Mouse (Mus musculus) kidney, embryonic 16.5 days (tissue): ENCODE measurements at regions not wholly inside any gene's neighbourhood (a gene's known extent, or its start where the extent isn't known, plus 50 kb on each side); places are given as distances from the start of the nearest gene placed in this dataset.

Experiments
- ATAC-seq: fragments of 200-750 bp; cut with Nextera tagmentation; 2 replicates; pipeline ENCODE4 v1.8.0; 2017; ENCODE audit warnings: moderate TSS enrichment; ENCODE audit not compliant: low FRiP score, low TSS enrichment
- H3K27ac ChIP-seq: fragments of 300-500 bp; sonication (generic); 2 replicates; pipeline ENCODE4 v1.5.1; 2014; ENCODE audit warnings: low read length
- H3K27me3 ChIP-seq: fragments of 300-500 bp; sonication (generic); 2 replicates; pipeline ENCODE4 v1.6.1; 2014; ENCODE audit warnings: low read length, control low read depth, mixed read lengths; ENCODE audit not compliant: insufficient read depth
- H3K36me3 ChIP-seq: fragments of 300-500 bp; sonication (generic); 2 replicates; pipeline ENCODE4 v1.6.1; 2014; ENCODE audit warnings: low read length, control low read depth, mixed read lengths; ENCODE audit not compliant: insufficient read depth
- H3K4me1 ChIP-seq: fragments of 300-500 bp; sonication (generic); 2 replicates; pipeline ENCODE4 v1.6.1; 2014; ENCODE audit warnings: low read length, control low read depth, mixed read lengths; ENCODE audit not compliant: insufficient read depth
- H3K4me2 ChIP-seq: fragments of 300-500 bp; sonication (generic); replicated peaks from 2 replicates; pipeline ENCODE4 v1.6.1; 2014; ENCODE audit warnings: low read depth, low read length
- H3K4me3 ChIP-seq: fragments of 300-500 bp; sonication (generic); 2 replicates; pipeline ENCODE4 v1.5.1; 2014; ENCODE audit warnings: mild to moderate bottlenecking, low read length
- H3K9ac ChIP-seq: fragments of 300-500 bp; sonication (generic); replicated peaks from 2 replicates; pipeline ENCODE4 v1.6.1; 2014; ENCODE audit warnings: low read length
- H3K9me3 ChIP-seq: fragments of 300-500 bp; sonication (generic); 2 replicates; pipeline ENCODE4 v1.6.1; 2016; ENCODE audit warnings: low read length, control low read depth
- WGBS: fragments of 180-500 bp; shearing (Covaris S2); extraction: QIAGEN DNeasy Blood & Tissue Kit; methylation state at CpG from one replicate; pipeline ENCODE4 v1.1.7; 2014; 5-methylcytosine and 5-hydroxymethylcytosine counted together

DNA sequence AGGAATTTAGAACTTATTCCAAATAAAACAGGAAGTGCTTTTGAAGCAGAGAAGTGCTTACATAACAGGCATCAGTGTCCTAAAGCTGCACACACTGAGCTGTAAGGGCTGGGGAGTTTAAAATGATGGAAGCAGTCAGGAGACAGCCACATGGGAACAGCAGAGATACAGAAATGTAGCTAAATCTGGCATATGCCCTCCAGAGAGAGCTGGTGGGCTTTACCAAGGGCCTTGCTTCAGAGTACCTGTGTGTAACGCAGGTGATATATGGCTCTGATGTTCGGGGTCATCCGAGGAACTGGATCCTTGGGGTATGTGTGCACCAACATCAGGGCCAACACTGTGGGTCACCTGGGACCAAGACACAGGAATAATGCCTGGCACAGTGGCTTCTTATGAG lies 247.5 kb downstream of the Pmp22 start:
- H3K4me1 ChIP-seq = 0 out of 2 replicates have a peak, but pooled peaks cover 4% of the 10 kb centered on the region
- no peak overlapping the region for H3K4me2 ChIP-seq
- H3K27ac ChIP-seq = no peak overlapping the region
- H3K9ac ChIP-seq = no peak overlapping the region
- ATAC-seq = peak; percentile 46; the same call in 1 of the 2 replicates
- no peaks in the 10 kb centered on the region; the same call in 1 of the 2 replicates for H3K9me3 ChIP-seq
- no peaks in the 10 kb centered on the region for H3K36me3 ChIP-seq
- H3K4me3 ChIP-seq = no peak overlapping the region
- 92% methylated on average over 3 of the region's 3 CpGs for WGBS
- 0 out of 2 replicates have a peak, but pooled peaks cover 5% of the 10 kb centered on the region for H3K27me3 ChIP-seq

DNA sequence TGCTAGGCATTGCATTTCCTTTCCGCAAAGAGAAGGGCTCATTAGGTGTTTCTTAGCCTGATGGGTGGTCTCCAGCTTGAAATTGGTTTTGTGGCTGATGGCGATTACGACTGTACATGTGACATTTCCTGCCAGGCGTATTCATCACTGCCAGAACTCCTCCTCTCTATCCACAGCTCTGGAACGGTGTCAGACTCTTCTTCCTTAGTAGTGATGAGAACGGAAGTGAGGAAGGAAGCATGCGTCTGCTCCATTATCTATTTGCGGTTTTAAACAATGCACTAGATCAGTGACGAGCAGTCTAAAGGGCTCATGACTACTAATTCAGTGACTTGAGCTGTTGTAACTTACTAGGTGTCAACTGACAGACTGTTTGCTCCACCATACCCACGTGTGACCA lies 248.2 kb downstream of the Pmp22 start:
- Histone ChIP-seq H3K27me3 (0 out of 2 replicates have a peak, but pooled peaks cover 5% of the 10 kb centered on the region), H3K36me3 (no peaks in the 10 kb centered on the region), H3K4me3 (no peak overlapping the region), H3K27ac (no peak overlapping the region), H3K9me3 (no peaks in the 10 kb centered on the region; the same call in 1 of the 2 replicates), H3K4me1 (0 out of 2 replicates have a peak, but pooled peaks cover 4% of the 10 kb centered on the region), H3K4me2 (no peak overlapping the region), H3K9ac (no peak overlapping the region)
- ATAC-seq = no peak
- WGBS = 70% methylated on average over 10 of the region's 10 CpGs

DNA sequence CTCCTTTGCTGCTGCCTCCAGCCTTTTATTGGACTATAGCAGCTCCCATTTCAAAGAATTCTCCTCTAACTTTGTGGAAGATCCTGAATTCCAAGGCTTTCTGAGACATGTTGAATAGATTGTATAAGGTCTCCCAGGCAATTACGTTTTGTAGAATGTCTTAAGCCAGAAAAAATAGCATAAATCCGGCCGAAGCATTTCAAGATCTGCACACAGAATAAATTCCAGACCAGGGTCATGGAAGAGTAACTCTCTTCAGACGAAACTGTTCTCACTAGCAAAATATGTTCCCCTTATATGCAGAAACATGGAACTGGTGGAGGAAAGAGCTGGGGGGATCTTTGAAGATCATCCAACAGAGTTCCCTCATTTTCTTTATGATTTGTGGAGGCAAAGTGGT lies 259.5 kb downstream of the Pmp22 start:
- H3K9me3 ChIP-seq = no peaks in the 10 kb centered on the region
- 43% methylated on average over 4 of the region's 4 CpGs for WGBS
- no peak overlapping the region for H3K4me3 ChIP-seq
- no peak overlapping the region for H3K9ac ChIP-seq
- ATAC-seq = no peak
- H3K27me3 ChIP-seq = no peaks in the 10 kb centered on the region
- H3K4me2 ChIP-seq = no peak overlapping the region
- H3K27ac ChIP-seq = no peak overlapping the region
- H3K36me3 ChIP-seq = no peaks in the 10 kb centered on the region
- peaks cover 2% of the 10 kb centered on the region for H3K4me1 ChIP-seq

DNA sequence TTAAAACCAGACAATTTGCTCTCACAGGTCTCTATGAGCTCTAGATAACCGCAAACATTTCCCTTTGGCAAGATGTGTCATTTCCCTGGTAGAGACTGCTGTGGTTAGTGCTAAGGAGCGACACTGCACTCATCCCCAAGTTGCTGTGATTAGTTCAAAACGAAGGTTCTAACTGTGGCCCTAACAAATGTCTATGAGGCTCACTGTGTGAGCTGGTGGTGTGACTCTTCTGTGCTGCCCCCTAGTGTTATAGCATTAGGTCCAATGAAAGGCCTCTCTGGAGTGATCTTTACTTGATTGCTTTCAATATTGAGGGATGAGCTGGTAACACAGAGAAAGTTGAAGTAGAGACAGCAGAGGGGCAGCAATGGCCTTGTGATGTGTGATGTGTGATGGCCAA lies 262.7 kb downstream of the Pmp22 start:
- Histone ChIP-seq H3K27ac (no peak overlapping the region), H3K9ac (no peak overlapping the region), H3K9me3 (no peaks in the 10 kb centered on the region), H3K4me2 (no peak overlapping the region), H3K27me3 (no peaks in the 10 kb centered on the region), H3K36me3 (no peaks in the 10 kb centered on the region), H3K4me1 (peaks cover 5% of the 10 kb centered on the region), H3K4me3 (no peak overlapping the region)
- no peak for ATAC-seq
- WGBS = 59% methylated on average over 3 of the region's 3 CpGs

DNA sequence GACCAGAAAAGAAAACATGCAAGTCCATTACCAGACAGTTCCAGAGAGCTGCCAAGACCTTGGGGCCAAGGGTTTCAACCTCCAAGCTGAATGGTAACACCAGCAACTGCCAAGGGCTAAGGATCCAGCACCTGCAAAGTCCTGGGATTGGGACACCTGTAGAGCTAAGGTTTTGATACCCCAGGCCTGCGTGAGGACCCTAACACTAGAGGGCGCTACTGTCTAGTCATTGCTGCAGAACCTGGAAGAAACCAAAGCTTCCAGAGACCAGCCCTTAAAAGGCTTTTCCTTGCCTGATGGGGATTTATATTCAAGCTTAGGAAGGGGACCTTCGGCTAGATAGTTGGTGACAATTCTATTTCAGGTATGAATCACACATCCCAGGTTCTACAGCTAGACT lies 263.6 kb downstream of the Pmp22 start:
- no peaks in the 10 kb centered on the region for H3K9me3 ChIP-seq
- no peak overlapping the region for H3K9ac ChIP-seq
- WGBS = 75% methylated on average over 3 of the region's 3 CpGs
- ATAC-seq = no peak
- H3K4me1 ChIP-seq = peaks cover 5% of the 10 kb centered on the region
- H3K27ac ChIP-seq = no peak overlapping the region
- no peak overlapping the region for H3K4me3 ChIP-seq
- H3K27me3 ChIP-seq = no peaks in the 10 kb centered on the region
- H3K4me2 ChIP-seq = no peak overlapping the region
- no peaks in the 10 kb centered on the region for H3K36me3 ChIP-seq

DNA sequence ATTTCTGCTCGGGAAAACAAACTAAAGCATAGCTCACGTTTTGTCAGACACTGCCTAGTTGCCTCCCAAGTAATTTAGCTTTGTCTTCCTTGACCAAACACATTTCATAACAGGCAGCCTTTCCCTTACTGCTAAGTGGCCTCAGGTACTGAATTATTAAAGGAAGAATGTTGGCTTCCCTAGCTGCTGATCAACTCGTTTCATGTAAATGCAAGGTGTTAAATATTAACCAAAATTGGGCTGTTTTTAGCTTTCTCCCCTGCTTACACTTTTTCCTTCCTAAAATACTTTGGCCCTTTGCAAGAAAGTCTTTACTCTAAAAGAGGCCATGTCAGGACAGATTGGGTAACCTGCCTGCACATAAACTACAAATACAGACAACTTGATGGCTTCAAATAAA lies 265.4 kb downstream of the Pmp22 start:
- no peaks in the 10 kb centered on the region for H3K27me3 ChIP-seq
- WGBS = 28% methylated on average over 3 of the region's 3 CpGs
- peaks cover 5% of the 10 kb centered on the region for H3K4me1 ChIP-seq
- no peak for ATAC-seq
- H3K9ac ChIP-seq = no peak overlapping the region
- peak overlapping the region; percentile 68 for H3K27ac ChIP-seq
- no peak overlapping the region for H3K4me3 ChIP-seq
- H3K9me3 ChIP-seq = no peaks in the 10 kb centered on the region
- no peaks in the 10 kb centered on the region for H3K36me3 ChIP-seq
- H3K4me2 ChIP-seq = no peak overlapping the region

DNA sequence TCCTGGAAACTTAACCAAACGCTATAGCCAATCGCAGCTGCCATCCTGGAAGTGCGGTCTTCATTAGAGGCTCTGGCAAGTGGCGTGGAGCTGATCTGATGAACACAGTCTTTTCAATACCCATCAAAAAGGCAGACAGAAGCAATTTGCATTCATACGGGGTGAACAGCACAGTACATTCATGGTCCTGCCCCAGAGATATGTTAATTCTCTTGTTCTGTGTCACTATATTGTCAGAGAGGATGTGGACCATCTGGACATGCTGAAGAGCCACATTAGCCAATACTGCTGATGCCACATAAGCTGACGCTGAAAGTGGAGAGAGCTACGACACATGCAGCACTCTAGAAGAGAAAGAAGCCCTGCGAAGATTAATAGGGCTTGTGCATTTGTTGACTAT lies 267.6 kb downstream of the Pmp22 start:
- H3K27ac ChIP-seq = no peak overlapping the region
- no peaks in the 10 kb centered on the region for H3K27me3 ChIP-seq
- H3K4me3 ChIP-seq = no peak overlapping the region
- H3K4me1 ChIP-seq = peaks cover 5% of the 10 kb centered on the region
- 77% methylated on average over 8 of the region's 8 CpGs for WGBS
- ATAC-seq = no peak
- no peak overlapping the region for H3K9ac ChIP-seq
- no peaks in the 10 kb centered on the region for H3K9me3 ChIP-seq
- H3K36me3 ChIP-seq = no peaks in the 10 kb centered on the region
- no peak overlapping the region for H3K4me2 ChIP-seq

DNA sequence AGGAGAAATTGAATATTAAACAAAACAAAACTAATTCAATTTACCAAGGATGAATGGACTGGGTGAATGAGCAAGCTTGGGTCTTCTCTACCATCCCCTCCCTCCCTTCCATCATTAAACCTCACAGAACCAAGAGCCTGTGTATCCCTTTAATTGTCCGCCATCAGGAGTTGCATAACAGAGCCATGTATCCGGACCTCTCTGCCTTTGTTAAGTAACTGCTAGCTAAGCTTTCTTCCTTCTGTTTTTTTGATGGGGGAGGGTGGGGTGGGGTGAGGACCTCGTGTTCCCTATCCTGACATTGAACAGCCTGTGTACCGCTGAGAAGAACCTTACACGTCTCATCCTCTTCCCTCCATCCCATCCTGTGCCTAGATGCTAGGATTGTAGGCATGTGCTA lies 274.0 kb downstream of the Pmp22 start:
- H3K4me3 ChIP-seq = no peak overlapping the region
- ATAC-seq = no peak
- H3K27me3 ChIP-seq = peaks cover 21% of the 10 kb centered on the region
- H3K36me3 ChIP-seq = no peaks in the 10 kb centered on the region
- no peak overlapping the region for H3K9ac ChIP-seq
- 66% methylated on average over 5 of the region's 5 CpGs for WGBS
- no peak overlapping the region for H3K4me2 ChIP-seq
- no peaks in the 10 kb centered on the region for H3K4me1 ChIP-seq
- H3K27ac ChIP-seq = no peak overlapping the region
- no peaks in the 10 kb centered on the region for H3K9me3 ChIP-seq

DNA sequence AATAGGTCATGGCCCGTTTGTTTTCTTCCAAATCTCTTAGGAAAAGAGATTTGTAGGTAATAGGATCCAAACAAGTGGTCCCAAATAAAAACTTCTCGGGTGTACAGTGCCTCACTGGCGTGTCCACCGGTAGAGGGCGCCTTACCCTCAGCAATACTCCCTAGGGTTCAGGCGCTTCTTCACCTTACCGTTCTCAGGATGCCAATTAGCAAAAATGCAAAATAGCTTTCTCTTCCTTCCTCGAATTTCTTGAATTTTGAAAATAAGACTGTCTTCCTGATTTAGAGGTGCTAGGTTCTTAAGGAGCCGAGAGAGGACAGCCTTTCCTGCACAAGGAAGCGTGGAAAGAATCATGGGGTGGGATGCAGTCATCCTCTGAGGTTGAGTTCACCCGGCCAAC lies 275.9 kb downstream of the Pmp22 start:
- H3K27me3 ChIP-seq = peaks cover 21% of the 10 kb centered on the region
- H3K27ac ChIP-seq = no peak overlapping the region
- H3K9ac ChIP-seq = no peak overlapping the region
- H3K9me3 ChIP-seq = no peaks in the 10 kb centered on the region
- 14% methylated on average over 11 of the region's 11 CpGs for WGBS
- H3K4me1 ChIP-seq = no peaks in the 10 kb centered on the region
- H3K4me2 ChIP-seq = no peak overlapping the region
- H3K4me3 ChIP-seq = no peak overlapping the region
- no peaks in the 10 kb centered on the region for H3K36me3 ChIP-seq
- ATAC-seq = no peak

DNA sequence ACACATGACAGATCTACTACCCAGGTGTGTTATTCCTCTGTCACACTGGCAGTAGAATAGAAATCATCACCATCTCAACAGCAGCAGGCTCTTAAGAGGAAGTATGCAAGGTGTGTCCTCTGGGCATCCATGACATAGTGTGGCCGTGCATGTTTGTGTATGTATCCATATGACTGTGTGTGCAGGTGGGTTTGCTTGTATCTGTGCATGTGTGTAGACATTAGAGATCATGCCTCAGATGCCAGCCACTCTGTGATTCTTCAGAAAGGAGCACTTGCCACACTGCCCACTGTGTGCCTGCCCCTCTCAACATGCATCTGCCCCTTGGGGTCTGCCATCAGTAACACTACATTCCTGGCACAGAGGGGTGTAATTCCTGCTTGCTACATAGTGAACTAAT lies 280.6 kb downstream of the Pmp22 start:
- no peak overlapping the region for H3K4me2 ChIP-seq
- H3K9me3 ChIP-seq = no peaks in the 10 kb centered on the region
- peaks cover 12% of the 10 kb centered on the region for H3K4me1 ChIP-seq
- H3K27ac ChIP-seq = no peak overlapping the region
- WGBS = 97% methylated on average over 1 of the region's 1 CpGs
- no peak overlapping the region for H3K4me3 ChIP-seq
- no peak for ATAC-seq
- peaks cover 4% of the 10 kb centered on the region; the same call in 1 of the 2 replicates for H3K27me3 ChIP-seq
- no peaks in the 10 kb centered on the region for H3K36me3 ChIP-seq
- no peak overlapping the region for H3K9ac ChIP-seq
